Mouse (Mus musculus) heart, embryonic 10.5 days (tissue): ENCODE measurements around the gene Apol11a. TPM values are rescaled to one million over a fixed set of nuclear protein-coding genes. Genes with fewer than 3 reads are reported as not detected.
A peak's percentile ranks its signal among the peaks of the same experiment; 100 is the strongest.
"Not testable (repeated sequence)": the region's sequence is repeated elsewhere in the genome, so short reads cannot be mapped to it uniquely, and the experiment has no call there.

Experiments used
- DNase-seq: peaks from one replicate; pipeline ENCODE4 v3.0.0-alpha.2; 2017; ENCODE audit warnings: low spot score
- H3K27ac ChIP-seq: fragments of 300-500 bp; sonication (generic); 2 replicates; pipeline ENCODE4 v1.5.1; 2016; ENCODE audit warnings: mild to moderate bottlenecking
- H3K27me3 ChIP-seq: fragments of 300-500 bp; sonication (generic); 2 replicates; pipeline ENCODE4 v1.6.1; 2016; ENCODE audit warnings: mild to moderate bottlenecking; ENCODE audit not compliant: poor library complexity, insufficient read depth, severe bottlenecking
- H3K36me3 ChIP-seq: fragments of 300-500 bp; sonication (generic); 2 replicates; pipeline ENCODE4 v1.6.1; 2016; ENCODE audit warnings: mild to moderate bottlenecking, moderate library complexity
- H3K4me1 ChIP-seq: fragments of 300-500 bp; sonication (generic); 2 replicates; pipeline ENCODE4 v1.6.1; 2016; ENCODE audit warnings: mild to moderate bottlenecking
- H3K4me3 ChIP-seq: fragments of 300-500 bp; sonication (generic); 2 replicates; pipeline ENCODE4 v1.5.1; 2016; ENCODE audit warnings: mild to moderate bottlenecking, moderate library complexity
- H3K9me3 ChIP-seq: fragments of 300-500 bp; sonication (generic); 2 replicates; pipeline ENCODE4 v1.6.1; 2016; ENCODE audit warnings: mild to moderate bottlenecking, moderate library complexity
- WGBS: fragments of 180-500 bp; shearing (Covaris S2); methylation state at CpG from one replicate; pipeline ENCODE4 v1.1.7; 2016; 5-methylcytosine and 5-hydroxymethylcytosine counted together
- polyA plus RNA-seq: library from polyadenylated mRNA; unstranded; fragments of >200 nt; fragmentation: Nextera tagmentation; extraction: Ambion mirVana; gene quantifications from 2 replicates; pipeline ENCODE4 v1.2.1, GENCODE M21; 2016

Apol11a gene
- polyA plus RNA-seq: not detected in 2 replicates

DNA sequence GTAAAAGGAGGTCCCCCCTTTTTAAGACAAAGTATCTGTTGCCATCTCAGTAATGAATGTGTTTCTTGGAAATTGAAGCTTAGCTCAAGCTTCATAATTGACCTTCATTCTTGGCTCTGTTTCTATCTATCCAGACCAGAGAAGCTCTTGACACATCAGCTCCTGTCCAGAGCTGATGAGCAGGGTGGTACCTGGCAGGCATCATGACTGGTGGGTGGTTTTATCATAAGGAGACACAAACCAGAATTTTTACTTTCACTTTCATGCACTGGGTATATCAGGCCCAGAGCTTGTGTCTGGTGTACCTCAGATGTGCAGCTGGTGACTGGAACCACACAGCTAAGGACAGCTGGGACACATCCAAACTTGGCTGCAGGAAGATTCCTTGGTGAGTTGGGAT lies at the start of gene Apol11a:
TSS of gene Apol11a (plus strand) at position 306 of the 400 bp plus-strand sequence.
- H3K27ac ChIP-seq, DNase-seq, H3K4me3 ChIP-seq, H3K4me1 ChIP-seq, H3K27me3 ChIP-seq, H3K9me3 ChIP-seq, H3K36me3 ChIP-seq: not testable (repeated sequence)

DNA sequence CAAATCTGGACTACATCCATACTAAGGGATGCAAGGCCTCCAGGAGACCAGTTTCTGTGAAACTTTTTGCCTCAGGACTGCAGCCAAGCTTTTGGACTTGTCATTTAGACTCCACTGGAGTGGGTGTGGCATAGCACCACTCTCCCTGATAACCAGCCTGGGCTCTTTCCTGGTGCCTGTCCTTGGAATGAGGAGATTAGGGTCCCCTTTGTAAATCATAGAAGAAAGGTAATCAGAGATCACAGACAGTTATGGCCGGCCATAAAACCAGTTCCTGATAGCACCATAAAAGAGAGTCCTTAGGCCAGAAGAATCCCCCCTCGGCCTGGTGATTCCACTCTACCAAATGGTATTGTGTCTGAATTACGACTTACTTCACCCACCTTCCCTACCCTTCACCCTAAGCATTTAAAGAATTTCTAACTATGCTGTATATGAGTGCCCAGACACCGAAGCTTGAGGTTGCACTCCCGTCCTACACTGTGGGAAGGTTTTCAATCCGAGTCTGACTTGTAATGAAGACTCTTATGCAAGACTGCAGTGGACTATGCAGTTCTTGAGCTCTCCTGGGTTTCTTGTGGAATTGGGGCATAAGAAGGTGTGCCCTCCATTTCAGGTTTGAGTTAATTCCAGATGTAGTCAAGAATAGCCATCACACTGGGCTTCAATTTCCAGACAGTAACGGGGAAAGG lies 33.2 kb upstream of the Apol11a start:
- H3K36me3 ChIP-seq, H3K9me3 ChIP-seq, H3K4me3 ChIP-seq, DNase-seq, H3K4me1 ChIP-seq, H3K27ac ChIP-seq, H3K27me3 ChIP-seq: not testable (repeated sequence)
- 74% methylated on average over 7 of the region's 7 CpGs for WGBS

DNA sequence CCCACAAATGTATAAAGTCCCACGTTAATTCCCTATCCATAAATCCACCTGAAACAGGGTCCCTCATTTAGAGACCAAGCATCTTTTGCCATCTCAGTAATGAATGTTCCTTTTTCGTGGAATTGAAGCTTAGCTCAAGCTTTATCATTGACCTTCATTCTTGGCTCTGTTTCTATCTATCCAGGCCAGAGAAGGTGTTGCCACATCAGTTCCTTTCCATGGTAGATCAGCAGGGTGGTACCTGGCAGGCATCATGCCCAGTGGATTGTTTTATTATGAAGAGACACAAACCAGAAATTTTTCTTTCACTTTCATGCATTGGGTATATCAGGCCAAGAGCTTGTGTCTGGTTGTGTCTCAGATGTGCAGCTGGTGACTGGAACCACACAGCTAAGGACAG lies 31.4 kb upstream of the Apol11a start, which contains the start of gene Apol10a:
TSS of gene Apol10a (plus strand) at position 355 of the 400 bp plus-strand sequence.
- H3K27me3 ChIP-seq, H3K4me1 ChIP-seq, H3K4me3 ChIP-seq, H3K9me3 ChIP-seq, H3K36me3 ChIP-seq, H3K27ac ChIP-seq, DNase-seq: not testable (repeated sequence)
- 62% methylated on average over 2 of the region's 2 CpGs for WGBS

DNA sequence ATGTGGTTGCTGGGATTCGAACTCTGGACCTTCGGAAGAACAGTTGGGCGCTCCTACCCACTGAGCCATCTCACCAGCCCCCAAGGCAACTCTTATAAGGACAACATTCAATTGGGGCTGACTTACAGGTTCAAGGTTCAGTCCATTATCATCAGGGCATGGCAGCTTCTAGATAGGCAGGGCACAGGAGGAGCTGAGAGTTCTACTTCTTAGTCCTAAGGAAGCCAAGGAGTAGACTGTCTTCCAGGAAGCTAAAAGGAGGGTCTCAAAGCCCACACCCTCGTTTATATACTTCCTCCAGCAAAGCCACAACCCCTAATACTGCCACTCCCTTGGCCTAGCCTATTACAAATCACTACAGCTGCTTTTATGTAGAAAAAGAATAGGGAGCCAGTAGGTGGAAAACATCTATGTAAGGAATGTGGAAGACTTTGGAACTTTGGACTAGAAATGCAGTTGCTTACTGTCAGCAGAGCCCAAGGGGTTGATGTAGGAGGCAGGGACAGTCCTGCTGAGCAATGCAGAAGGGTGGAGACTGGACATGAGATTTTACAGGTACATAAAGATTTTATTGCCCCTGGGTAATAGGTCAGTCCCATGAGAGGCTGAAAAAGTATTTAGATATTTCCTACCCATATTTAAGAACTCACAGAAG lies 25.8 kb upstream of the Apol11a start:
- Histone ChIP-seq H3K27ac (no peak overlapping the region), H3K36me3 (no peaks in the 10 kb centered on the region), H3K9me3 (no peaks in the 10 kb centered on the region), H3K4me1 (no peaks in the 10 kb centered on the region), H3K27me3 (no peaks in the 10 kb centered on the region), H3K4me3 (no peak overlapping the region)
- WGBS: 69% methylated on average over 4 of the region's 4 CpGs
- DNase-seq: no peak

DNA sequence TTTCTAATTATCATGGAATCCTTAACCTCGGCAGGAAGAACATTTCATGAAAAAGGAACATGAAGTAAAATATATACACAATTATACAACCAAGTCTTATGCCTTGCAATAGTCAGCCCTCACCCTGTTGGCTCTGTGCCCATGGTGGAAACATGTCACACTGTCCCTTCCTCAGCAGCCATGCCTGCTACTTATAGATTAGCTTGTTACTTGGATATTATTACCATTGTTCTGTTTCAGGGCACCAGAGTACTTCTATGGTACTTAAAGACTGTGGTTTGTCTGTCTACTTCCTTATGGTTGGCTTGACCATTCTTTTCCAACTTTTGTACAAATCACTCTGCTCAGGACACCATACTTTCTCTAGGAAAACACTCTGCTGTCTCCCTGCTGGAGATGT lies 14.9 kb upstream of the Apol11a start:
- DNase-seq, H3K9me3 ChIP-seq, H3K4me1 ChIP-seq, H3K36me3 ChIP-seq, H3K27me3 ChIP-seq, H3K27ac ChIP-seq, H3K4me3 ChIP-seq: not testable (repeated sequence)
- no CpG with 5 or more reads among the region's 1 CpGs for WGBS

DNA sequence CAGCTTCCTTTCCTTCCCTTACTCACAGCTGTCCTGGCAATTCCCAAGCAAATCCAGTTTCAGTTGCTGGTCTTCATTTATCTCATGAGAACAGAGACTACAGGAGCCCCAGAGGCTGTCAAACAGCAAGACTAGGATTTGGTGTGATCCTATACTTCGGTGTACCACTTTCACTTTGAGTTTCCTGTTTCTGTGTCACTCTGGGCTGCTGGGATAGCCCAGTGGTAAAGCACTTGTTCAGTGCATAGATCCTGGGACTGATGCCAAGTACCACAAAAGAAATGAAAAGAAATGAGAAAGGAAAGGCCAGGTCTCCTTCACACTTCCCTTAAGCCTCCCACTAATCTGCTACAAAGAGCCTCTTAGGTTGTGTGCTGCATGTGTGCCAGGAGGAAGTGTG lies 13.4 kb upstream of the Apol11a start:
- not testable (repeated sequence) for DNase-seq, H3K27me3 ChIP-seq, H3K27ac ChIP-seq, H3K36me3 ChIP-seq, H3K4me3 ChIP-seq, H3K4me1 ChIP-seq, H3K9me3 ChIP-seq
- 65% methylated on average over 1 of the region's 1 CpGs for WGBS

DNA sequence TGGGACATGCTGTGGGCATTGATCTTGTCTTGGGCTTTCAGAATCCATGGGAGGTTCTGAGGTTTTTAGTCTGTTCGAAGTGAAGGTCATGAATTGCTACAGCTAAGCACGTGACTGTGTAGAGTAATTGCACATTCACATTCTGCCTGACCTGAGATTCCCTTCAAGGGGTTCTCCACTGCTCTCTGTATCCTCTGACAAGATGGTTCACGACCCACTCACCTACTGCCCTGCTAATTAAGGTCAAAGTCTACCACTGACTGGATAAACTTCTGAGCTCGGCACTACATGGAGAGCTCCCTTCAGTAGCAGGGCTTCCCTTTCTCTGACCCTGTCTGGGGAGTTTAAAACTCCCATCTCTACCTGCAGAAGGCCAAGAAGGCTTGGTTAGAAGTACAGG lies 12.5 kb downstream of the Apol11a start:
- H3K9me3 ChIP-seq, H3K27ac ChIP-seq, H3K36me3 ChIP-seq, H3K4me1 ChIP-seq, H3K27me3 ChIP-seq, H3K4me3 ChIP-seq, DNase-seq: not testable (repeated sequence)
- WGBS: 80% methylated on average over 4 of the region's 4 CpGs

DNA sequence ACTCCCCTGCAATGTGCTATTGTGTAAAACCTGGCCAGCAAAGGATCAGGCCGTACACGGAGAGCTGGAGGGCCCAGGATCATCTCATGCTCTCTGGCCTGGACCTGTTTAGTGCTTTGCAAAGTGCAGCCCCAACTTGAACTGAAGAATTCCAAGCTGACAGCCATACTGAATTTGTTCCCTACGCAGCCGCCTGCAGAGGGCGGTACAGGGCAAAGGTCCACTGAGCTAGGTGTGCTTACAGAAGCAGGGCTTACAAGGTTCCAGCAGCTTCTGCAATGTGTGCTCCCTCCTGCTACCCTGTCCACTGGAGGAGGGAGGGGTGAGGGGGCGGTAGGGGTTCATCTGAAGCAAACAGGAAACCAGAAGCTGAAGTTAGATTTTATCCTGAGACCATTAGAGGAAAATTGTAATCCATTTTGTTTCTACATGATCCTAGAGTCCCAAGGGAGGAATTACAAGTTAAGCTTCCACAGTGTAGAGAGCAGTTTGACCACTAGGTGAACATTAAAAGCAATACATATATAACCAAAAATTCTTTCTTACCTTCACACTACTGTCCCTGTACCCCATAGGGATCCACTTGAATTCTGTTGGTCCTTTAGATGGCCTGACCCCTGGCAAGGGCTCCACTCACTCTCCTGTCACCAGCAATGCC lies 15.2 kb downstream of the Apol11a start:
- not testable (repeated sequence) for H3K27me3 ChIP-seq, H3K9me3 ChIP-seq, H3K27ac ChIP-seq, H3K4me3 ChIP-seq, H3K4me1 ChIP-seq, H3K36me3 ChIP-seq
- 13% methylated on average over 6 of the region's 6 CpGs for WGBS
- peak; percentile 79 for DNase-seq

DNA sequence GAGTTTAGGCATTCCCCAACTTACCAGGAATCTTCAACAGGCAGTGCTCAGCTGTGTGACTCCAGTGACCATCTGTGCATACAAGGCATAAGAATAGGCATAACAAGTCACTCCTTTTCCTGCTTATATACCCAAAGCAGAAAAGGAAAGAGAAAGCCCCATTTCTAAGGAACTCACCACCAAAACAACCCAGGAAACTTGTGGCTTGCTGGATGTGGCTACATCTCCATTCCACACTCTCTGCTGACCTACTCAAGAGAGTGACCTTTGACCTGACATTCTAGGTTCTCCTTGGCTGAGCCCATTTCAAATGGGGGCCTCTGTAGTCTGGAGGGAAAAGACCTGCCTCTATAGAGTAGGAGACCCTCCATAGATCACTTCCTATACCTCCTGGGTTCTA lies 25.1 kb downstream of the Apol11a start, which contains the start of gene Apol7c:
TSS of gene Apol7c (minus strand) at position 101 of the 400 bp plus-strand sequence.
- no peaks in the 10 kb centered on the region for H3K27me3 ChIP-seq
- H3K27ac ChIP-seq: no peak within 1 kb of the TSS
- H3K9me3 ChIP-seq: no peaks in the 10 kb centered on the region
- H3K4me1 ChIP-seq: no peaks in the 10 kb centered on the region
- DNase-seq: no peak
- no peak within 1 kb of the TSS for H3K4me3 ChIP-seq
- H3K36me3 ChIP-seq: no peaks in the 10 kb centered on the region

DNA sequence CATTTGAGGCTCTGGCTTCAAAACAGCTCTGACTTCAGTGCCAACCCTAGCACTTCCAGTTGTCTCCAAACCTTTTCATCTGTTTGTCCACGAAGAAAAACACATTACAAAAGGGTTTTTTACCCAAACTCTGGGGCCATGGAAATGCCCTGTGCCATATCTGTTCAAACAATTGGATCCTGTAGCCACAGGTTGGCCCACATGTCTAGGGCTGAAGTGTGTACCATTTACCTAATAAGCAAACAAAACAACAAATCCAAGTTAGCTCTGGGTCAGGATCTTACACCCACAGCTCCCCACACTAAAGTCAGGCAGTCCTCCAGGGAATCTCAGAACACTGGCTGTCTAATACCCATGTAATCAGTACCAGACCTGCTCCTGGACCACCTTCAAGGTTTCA lies 31.1 kb downstream of the Apol11a start:
- H3K9me3 ChIP-seq, H3K4me1 ChIP-seq, H3K27me3 ChIP-seq, H3K36me3 ChIP-seq, DNase-seq, H3K4me3 ChIP-seq, H3K27ac ChIP-seq: not testable (repeated sequence)
- WGBS: 53% methylated on average over 1 of the region's 1 CpGs

DNA sequence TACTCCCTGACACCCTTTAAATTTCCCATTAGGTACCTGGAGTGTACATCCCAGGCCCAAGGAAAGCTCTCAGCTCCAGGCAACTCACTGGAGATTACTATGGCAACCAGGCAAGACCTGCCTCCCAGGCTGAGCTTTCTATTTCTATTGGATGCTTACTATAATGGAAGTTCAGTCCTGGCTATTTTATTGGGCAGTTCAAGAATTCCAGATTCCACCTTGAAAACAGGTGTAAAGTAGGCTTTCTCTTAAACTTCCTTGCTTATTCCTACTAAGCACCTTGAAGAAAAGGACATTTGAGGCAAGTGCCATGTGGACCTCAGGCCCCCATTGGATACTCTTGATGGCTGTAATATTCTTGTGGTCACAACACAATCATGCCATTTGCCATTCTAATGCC lies 53.7 kb downstream of the Apol11a start, which contains the start of gene 1700025B11Rik:
TSS of gene 1700025B11Rik (minus strand) at position 101 of the 400 bp plus-strand sequence.
- Histone ChIP-seq H3K27ac (no peak within 1 kb of the TSS), H3K36me3 (no peaks in the 10 kb centered on the region), H3K9me3 (no peaks in the 10 kb centered on the region), H3K4me1 (no peaks in the 10 kb centered on the region), H3K4me3 (no peak within 1 kb of the TSS), H3K27me3 (no peaks in the 10 kb centered on the region)
- DNase-seq: no peak

DNA sequence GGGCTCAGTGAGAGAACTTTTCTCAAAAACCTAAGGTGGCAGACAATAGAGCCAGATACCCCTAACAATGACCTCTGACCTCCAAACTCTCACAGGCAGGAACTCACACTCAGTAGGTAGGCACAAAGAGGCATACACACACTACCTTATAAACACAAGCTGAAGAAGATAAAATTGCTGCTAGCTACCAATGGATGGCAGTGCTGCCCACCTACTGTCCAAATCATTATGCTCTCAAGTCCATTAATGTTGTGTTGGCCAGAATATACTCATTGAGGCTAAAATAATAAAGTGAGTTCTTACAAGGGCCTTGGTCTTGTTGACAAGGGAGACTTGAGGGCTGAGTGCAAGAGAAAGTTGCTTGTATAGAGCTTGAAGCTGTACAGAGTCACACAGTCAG lies 55.1 kb downstream of the Apol11a start:
- H3K27ac ChIP-seq: no peak overlapping the region

More for the DNA sequence above, 55.1 kb downstream of the Apol11a start:
- Histone ChIP-seq H3K4me3 (no peak overlapping the region), H3K27me3 (no peaks in the 10 kb centered on the region), H3K4me1 (no peaks in the 10 kb centered on the region), H3K9me3 (no peaks in the 10 kb centered on the region), H3K36me3 (no peaks in the 10 kb centered on the region)
- no peak for DNase-seq
